Mouse (Mus musculus) brain, embryonic 14.5 days (tissue): Measurements from ENCODE around the gene Nfkbib.

Source experiments
- CTCF ChIP-seq: fragments of 200-500 bp; IDR thresholded peaks from 2 replicates; pipeline ENCODE4 v1.5.1; 2012; ENCODE audit warnings: inconsistent platforms, mild to moderate bottlenecking, moderate library complexity, borderline replicate concordance; ENCODE audit not compliant: insufficient read depth, insufficient read length; ENCODE audit errors: extremely low read depth
- POLR2A ChIP-seq: fragments of 200-500 bp; IDR thresholded peaks from 2 replicates; pipeline ENCODE4 v1.6.1; 2012; ENCODE audit warnings: mild to moderate bottlenecking, inconsistent platforms, borderline replicate concordance; ENCODE audit not compliant: poor library complexity, insufficient read depth, insufficient read length, severe bottlenecking; ENCODE audit errors: extremely low read depth

- no peak for TF ChIP-seq CTCF
- no peak for TF ChIP-seq POLR2A
These were observed 8.7 kb downstream of the Nfkbib start for GRCm38 (mm10) chr7:28758623-28759022.
